Mouse (Mus musculus) midbrain, postnatal 0 days (tissue): ENCODE measurements around the gene Alg10b. TPM values are rescaled to one million over a fixed set of nuclear protein-coding genes. Genes with fewer than 3 reads are reported as not detected.

Experiments used
- ATAC-seq: fragments of 200-750 bp; cut with Nextera tagmentation; 2 replicates; pipeline ENCODE4 v1.8.0; 2017; ENCODE audit warnings: moderate number of reproducible peaks, mild to moderate bottlenecking, moderate TSS enrichment, moderate library complexity; ENCODE audit not compliant: low FRiP score
- DNase-seq: peaks from one replicate; pipeline ENCODE4 v3.0.0-alpha.2; 2015; ENCODE audit warnings: low spot score
- H3K27ac ChIP-seq: fragments of 300-500 bp; sonication (generic); 2 replicates; pipeline ENCODE4 v1.5.1; 2014; ENCODE audit warnings: low read depth, mild to moderate bottlenecking, low read length, mixed read lengths
- H3K27me3 ChIP-seq: fragments of 300-500 bp; sonication (generic); 2 replicates; pipeline ENCODE4 v1.6.1; 2014; ENCODE audit warnings: low read length, control low read depth, mixed read lengths; ENCODE audit not compliant: insufficient read depth
- H3K36me3 ChIP-seq: fragments of 300-500 bp; sonication (generic); 2 replicates; pipeline ENCODE4 v1.6.1; 2014; ENCODE audit warnings: low read length, control low read depth, mixed read lengths; ENCODE audit not compliant: insufficient read depth
- H3K4me1 ChIP-seq: fragments of 300-500 bp; sonication (generic); 2 replicates; pipeline ENCODE4 v1.6.1; 2014; ENCODE audit warnings: mild to moderate bottlenecking, control low read depth, antibody characterized with exemption, low read length, mixed read lengths; ENCODE audit not compliant: insufficient read depth
- H3K4me2 ChIP-seq: fragments of 300-500 bp; sonication (generic); 2 replicates; pipeline ENCODE4 v1.6.1; 2014; ENCODE audit warnings: low read depth, mild to moderate bottlenecking, low read length, mixed read lengths; ENCODE audit not compliant: poor library complexity, severe bottlenecking
- H3K4me3 ChIP-seq: fragments of 300-500 bp; sonication (generic); 2 replicates; pipeline ENCODE4 v1.5.1; 2014; ENCODE audit warnings: low read depth, mild to moderate bottlenecking, low read length, moderate library complexity
- H3K9ac ChIP-seq: fragments of 300-500 bp; sonication (generic); replicated peaks from 2 replicates; pipeline ENCODE4 v1.6.1; 2014; ENCODE audit warnings: mild to moderate bottlenecking, low read length, moderate library complexity, mixed read lengths; ENCODE audit not compliant: poor library complexity, severe bottlenecking
- H3K9me3 ChIP-seq: fragments of 300-500 bp; sonication (generic); 2 replicates; pipeline ENCODE4 v1.6.1; 2016; ENCODE audit warnings: low read length, control low read depth
- CTCF ChIP-seq: IDR thresholded peaks from 2 replicates; pipeline ENCODE4 v1.5.1; 2016; ENCODE audit warnings: antibody characterized with exemption, mild to moderate bottlenecking
- WGBS: fragments of 180-500 bp; shearing (Covaris S2); extraction: QIAGEN DNeasy Blood & Tissue Kit; methylation state at CpG from one replicate; pipeline ENCODE4 v1.1.7; 2014; 5-methylcytosine and 5-hydroxymethylcytosine counted together
- microRNA-seq: library from miRNA; unstranded; fragments of <30 nt; microRNA quantifications from one replicate; pipeline ENCODE4, GENCODE M21; 2016; ENCODE audit warnings: borderline number of aligned reads
- polyA plus RNA-seq: library from polyadenylated mRNA; unstranded; fragments of >200 nt; fragmentation: Nextera tagmentation; extraction: Ambion mirVana; gene quantifications from 2 replicates; pipeline ENCODE4 v1.2.1, GENCODE M21; 2015
- total RNA-seq: library from RNA; depleted of rRNA; stranded (reverse); fragments of >200 nt; gene quantifications from 2 replicates; pipeline ENCODE4 v1.2.3, GENCODE M21; 2014

The Alg10b gene
- total and polyA plus RNA-seq, 2 experiments from 2014 or later: 34.8 to 76.0 TPM

- ATAC-seq: no peak
- Histone ChIP-seq H3K4me2 (no peak overlapping the region), H3K36me3 (no peaks in the 10 kb centered on the region), H3K9me3 (no peaks in the 10 kb centered on the region), H3K27me3 (no peaks in the 10 kb centered on the region), H3K27ac (no peak overlapping the region), H3K4me1 (no peaks in the 10 kb centered on the region), H3K4me3 (no peak overlapping the region), H3K9ac (no peak overlapping the region)
- DNase-seq: peak; percentile 85
- TF ChIP-seq CTCF: peak; percentile 99
- 13% methylated on average over 6 of the region's 6 CpGs for WGBS
Measured at GRCm38 (mm10) chr15:90214913-90215312, 9.2 kb upstream of the Alg10b start.

- Histone ChIP-seq H3K36me3 (peaks cover 18% of the 10 kb centered on the region), H3K4me2 (peak overlapping the region; percentile 71), H3K9ac (0 out of 2 replicates have a peak overlapping the region, but pooled peaks have one; percentile 94), H3K27ac (no peak overlapping the region), H3K4me3 (peak overlapping the region; percentile 82), H3K27me3 (no peaks in the 10 kb centered on the region), H3K4me1 (peaks cover 3% of the 10 kb centered on the region; the same call in 1 of the 2 replicates), H3K9me3 (no peaks in the 10 kb centered on the region)
- peak; percentile 76 for TF ChIP-seq CTCF
- 64% methylated on average over 4 of the region's 4 CpGs for WGBS
- ATAC-seq: no peak
- DNase-seq: peak; percentile 78
Measured at GRCm38 (mm10) chr15:90225058-90225575, 1.0 kb downstream of the Alg10b start.

- peak; percentile 84 for TF ChIP-seq CTCF
- no peaks in the 10 kb centered on the region for H3K4me1 ChIP-seq
- WGBS: 25% methylated on average over 2 of the region's 2 CpGs
- H3K4me3 ChIP-seq: no peak overlapping the region
- ATAC-seq: no peak
- H3K27me3 ChIP-seq: no peaks in the 10 kb centered on the region
- DNase-seq: peak; percentile 83
- H3K9ac ChIP-seq: no peak overlapping the region
- H3K4me2 ChIP-seq: no peak overlapping the region
- no peaks in the 10 kb centered on the region for H3K9me3 ChIP-seq
- H3K27ac ChIP-seq: no peak overlapping the region; the same call in 1 of the 2 replicates
- no peaks in the 10 kb centered on the region for H3K36me3 ChIP-seq
Measured at GRCm38 (mm10) chr15:90237657-90238056, 13.5 kb downstream of the Alg10b start.

- Histone ChIP-seq H3K9ac (no peak overlapping the region), H3K4me2 (no peak overlapping the region), H3K9me3 (no peaks in the 10 kb centered on the region), H3K4me3 (no peak overlapping the region), H3K27ac (no peak overlapping the region), H3K27me3 (no peaks in the 10 kb centered on the region), H3K36me3 (no peaks in the 10 kb centered on the region), H3K4me1 (no peaks in the 10 kb centered on the region)
- DNase-seq (no peak), ATAC-seq (no peak)
- WGBS: 93% methylated on average over 5 of the region's 5 CpGs
- TF ChIP-seq CTCF: no peak
Measured at GRCm38 (mm10) chr15:90244081-90244480, 20.0 kb downstream of the Alg10b start.

- Histone ChIP-seq H3K27ac (no peak overlapping the region), H3K36me3 (no peaks in the 10 kb centered on the region), H3K4me2 (no peak overlapping the region), H3K9me3 (no peaks in the 10 kb centered on the region), H3K9ac (no peak overlapping the region), H3K27me3 (no peaks in the 10 kb centered on the region), H3K4me1 (no peaks in the 10 kb centered on the region), H3K4me3 (no peak overlapping the region)
- peak; percentile 98 for TF ChIP-seq CTCF
- WGBS: 31% methylated on average over 3 of the region's 3 CpGs
- no peak for ATAC-seq
- DNase-seq: peak; percentile 87
Measured at GRCm38 (mm10) chr15:90249694-90250093, 25.6 kb downstream of the Alg10b start.

- H3K27ac ChIP-seq: no peak overlapping the region
- no peak overlapping the region for H3K9ac ChIP-seq
- 94% methylated on average over 7 of the region's 7 CpGs for WGBS
- no peaks in the 10 kb centered on the region for H3K4me1 ChIP-seq
- no peak overlapping the region for H3K4me3 ChIP-seq
- DNase-seq (no peak), ATAC-seq (no peak)
- no peak overlapping the region for H3K4me2 ChIP-seq
- TF ChIP-seq CTCF: no peak
- H3K9me3 ChIP-seq: no peaks in the 10 kb centered on the region
- no peaks in the 10 kb centered on the region for H3K36me3 ChIP-seq
- H3K27me3 ChIP-seq: no peaks in the 10 kb centered on the region
Measured at GRCm38 (mm10) chr15:90282876-90283275, 58.8 kb downstream of the Alg10b start.

Small RNAs within 50 kb of the gene (microRNA-seq; reads per million reads assigned to microRNA genes)
- gene Mir7648: 1.3 reads per million
